Mouse (Mus musculus) heart, embryonic 13.5 days (tissue): ENCODE measurements around the gene Calcb. TPM values are rescaled to one million over a fixed set of nuclear protein-coding genes. Genes with fewer than 3 reads are reported as not detected.

ENCODE experiments used
- ATAC-seq: fragments of 200-750 bp; cut with Nextera tagmentation; 2 replicates; pipeline ENCODE4 v1.8.0; 2017; ENCODE audit warnings: moderate TSS enrichment; ENCODE audit not compliant: insufficient number of reproducible peaks, low FRiP score, low TSS enrichment; ENCODE audit errors: extremely low read depth
- H3K27ac ChIP-seq: fragments of 300-500 bp; sonication (generic); replicated peaks from 2 replicates; pipeline ENCODE4 v1.5.1; 2015; ENCODE audit warnings: moderate library complexity, mild to moderate bottlenecking, inconsistent platforms
- H3K27me3 ChIP-seq: fragments of 300-500 bp; sonication (generic); replicated peaks from 2 replicates; pipeline ENCODE4 v1.6.1; 2015; ENCODE audit warnings: mild to moderate bottlenecking, inconsistent platforms
- H3K36me3 ChIP-seq: fragments of 300-500 bp; sonication (generic); 2 replicates; pipeline ENCODE4 v1.6.1; 2015; ENCODE audit warnings: mild to moderate bottlenecking, inconsistent platforms
- H3K4me1 ChIP-seq: fragments of 300-500 bp; sonication (generic); 2 replicates; pipeline ENCODE4 v1.6.1; 2015; ENCODE audit warnings: inconsistent platforms
- H3K4me2 ChIP-seq: fragments of 300-500 bp; sonication (generic); 2 replicates; pipeline ENCODE4 v1.6.1; 2015; ENCODE audit warnings: inconsistent platforms, mild to moderate bottlenecking, moderate library complexity
- H3K4me3 ChIP-seq: fragments of 300-500 bp; sonication (generic); 2 replicates; pipeline ENCODE4 v1.5.1; 2015; ENCODE audit warnings: moderate library complexity, mild to moderate bottlenecking, inconsistent platforms
- H3K9ac ChIP-seq: fragments of 300-500 bp; sonication (generic); 2 replicates; pipeline ENCODE4 v1.6.1; 2015; ENCODE audit warnings: inconsistent platforms, mild to moderate bottlenecking, moderate library complexity
- H3K9me3 ChIP-seq: fragments of 300-500 bp; sonication (generic); 2 replicates; pipeline ENCODE4 v1.6.1; 2016; ENCODE audit warnings: inconsistent platforms
- WGBS: fragments of 180-500 bp; shearing (Covaris S2); methylation state at CpG from one replicate; pipeline ENCODE4 v1.1.7; 2015; ENCODE audit warnings: mixed read lengths; 5-methylcytosine and 5-hydroxymethylcytosine counted together
- polyA plus RNA-seq: library from polyadenylated mRNA; unstranded; fragments of >200 nt; fragmentation: Nextera tagmentation; extraction: Ambion mirVana; gene quantifications from 2 replicates; pipeline ENCODE4 v1.2.1, GENCODE M21; 2015

Calcb gene
- polyA plus RNA-seq, 1 experiment from 2014 or later, result not detected

GRCm38 (mm10) chr7:114754626-114755025 is 36.2 kb downstream of the Calcb start:
- WGBS, result 68% methylated on average over 8 of the region's 8 CpGs
- no peak for ATAC-seq
- no peak overlapping the region for H3K27ac ChIP-seq

GRCm38 (mm10) chr7:114762660-114763059 is 44.2 kb downstream of the Calcb start:
- WGBS, result 36% methylated on average over 2 of the region's 2 CpGs
- H3K4me1 ChIP-seq, result peaks cover 18% of the 10 kb centered on the region
- no peak overlapping the region for H3K4me2 ChIP-seq
- H3K9me3 ChIP-seq, result no peaks in the 10 kb centered on the region
- H3K27me3 ChIP-seq, result no peaks in the 10 kb centered on the region
- H3K9ac ChIP-seq, result no peak overlapping the region
- peak overlapping the region; percentile 55; the same call in 1 of the 2 replicates for H3K27ac ChIP-seq
- no peak overlapping the region for H3K4me3 ChIP-seq
- no peaks in the 10 kb centered on the region for H3K36me3 ChIP-seq
- ATAC-seq, result no peak

More at GRCm38 (mm10) chr7:114754626-114755025, 36.2 kb downstream of the Calcb start:
- Histone ChIP-seq H3K9me3 (no peaks in the 10 kb centered on the region), H3K4me2 (no peak overlapping the region), H3K36me3 (no peaks in the 10 kb centered on the region), H3K9ac (no peak overlapping the region), H3K27me3 (no peaks in the 10 kb centered on the region), H3K4me1 (peaks cover 8% of the 10 kb centered on the region; the same call in 1 of the 2 replicates), H3K4me3 (no peak overlapping the region)

GRCm38 (mm10) chr7:114765273-114765672 is 46.8 kb downstream of the Calcb start:
- Histone ChIP-seq H3K36me3 (no peaks in the 10 kb centered on the region), H3K4me2 (no peak overlapping the region), H3K9ac (no peak overlapping the region), H3K4me1 (peaks cover 18% of the 10 kb centered on the region), H3K9me3 (no peaks in the 10 kb centered on the region), H3K27ac (no peak overlapping the region), H3K4me3 (no peak overlapping the region), H3K27me3 (no peaks in the 10 kb centered on the region)
- WGBS, result 73% methylated on average over 3 of the region's 3 CpGs
- no peak for ATAC-seq

GRCm38 (mm10) chr7:114766523-114766922 is 48.1 kb downstream of the Calcb start:
- whole genome bisulfite sequencing, result 65% methylated on average over 3 of the region's 3 CpGs
- ATAC-seq, result no peak

GRCm38 (mm10) chr7:114768516-114768915 is 50.1 kb downstream of the Calcb start:
- no peak overlapping the region for H3K4me3 ChIP-seq
- H3K36me3 ChIP-seq, result no peaks in the 10 kb centered on the region
- H3K4me1 ChIP-seq, result no peaks in the 10 kb centered on the region
- no peak overlapping the region for H3K4me2 ChIP-seq
- H3K27ac ChIP-seq, result no peak overlapping the region
- WGBS, result 78% methylated on average over 5 of the region's 5 CpGs
- no peaks in the 10 kb centered on the region for H3K27me3 ChIP-seq
- no peak for ATAC-seq
- H3K9ac ChIP-seq, result no peak overlapping the region
- no peaks in the 10 kb centered on the region for H3K9me3 ChIP-seq

More at GRCm38 (mm10) chr7:114766523-114766922, 48.1 kb downstream of the Calcb start:
- H3K9ac ChIP-seq, result no peak overlapping the region
- H3K4me3 ChIP-seq, result no peak overlapping the region
- no peaks in the 10 kb centered on the region for H3K9me3 ChIP-seq
- H3K27me3 ChIP-seq, result no peaks in the 10 kb centered on the region
- H3K36me3 ChIP-seq, result no peaks in the 10 kb centered on the region
- peaks cover 14% of the 10 kb centered on the region for H3K4me1 ChIP-seq
- H3K27ac ChIP-seq, result no peak overlapping the region
- no peak overlapping the region for H3K4me2 ChIP-seq

GRCm38 (mm10) chr7:114769041-114769440 is 50.6 kb downstream of the Calcb start:
- H3K4me3 ChIP-seq, result no peak overlapping the region

GRCm38 (mm10) chr7:114770586-114770985 is 52.1 kb downstream of the Calcb start:
- H3K36me3 ChIP-seq, result no peaks in the 10 kb centered on the region
- no peak overlapping the region for H3K4me2 ChIP-seq
- H3K27ac ChIP-seq, result no peak overlapping the region
- no peak overlapping the region for H3K4me3 ChIP-seq
- peaks cover 10% of the 10 kb centered on the region for H3K4me1 ChIP-seq
- no peaks in the 10 kb centered on the region for H3K27me3 ChIP-seq
- no peak for ATAC-seq
- no peak overlapping the region for H3K9ac ChIP-seq
- no peaks in the 10 kb centered on the region for H3K9me3 ChIP-seq
- WGBS, result 81% methylated on average over 3 of the region's 3 CpGs

More at GRCm38 (mm10) chr7:114769041-114769440, 50.6 kb downstream of the Calcb start:
- Histone ChIP-seq H3K27ac (no peak overlapping the region), H3K36me3 (no peaks in the 10 kb centered on the region), H3K9ac (no peak overlapping the region), H3K27me3 (no peaks in the 10 kb centered on the region), H3K9me3 (no peaks in the 10 kb centered on the region), H3K4me2 (no peak overlapping the region), H3K4me1 (0 out of 2 replicates have a peak, but pooled peaks cover 4% of the 10 kb centered on the region)
- no peak for ATAC-seq
- 77% methylated on average over 4 of the region's 4 CpGs for WGBS

GRCm38 (mm10) chr7:114771801-114772200 is 53.4 kb downstream of the Calcb start:
- H3K4me2 ChIP-seq, result no peak overlapping the region
- no peak overlapping the region for H3K27ac ChIP-seq
- no peak for ATAC-seq
- no peaks in the 10 kb centered on the region for H3K36me3 ChIP-seq
- H3K9me3 ChIP-seq, result no peaks in the 10 kb centered on the region
- no peak overlapping the region for H3K9ac ChIP-seq
- no peak overlapping the region for H3K4me3 ChIP-seq
- H3K4me1 ChIP-seq, result peaks cover 17% of the 10 kb centered on the region
- no peaks in the 10 kb centered on the region for H3K27me3 ChIP-seq
- WGBS, result 62% methylated on average over 7 of the region's 7 CpGs

Other genes with a start within 250 kb of the Calcb start
- gene Cyp2r1, start 155.7 kb upstream of the Calcb start, polyA plus RNA-seq, result 1.4 and 1.6 TPM in 2 replicates
- 7.9 TPM in 2 replicates for gene Calca, start 82.3 kb upstream of the Calcb start, polyA plus RNA-seq
- gene Insc, start 25.1 kb downstream of the Calcb start, polyA plus RNA-seq, result 4.3 and 5.2 TPM in 2 replicates